Mouse (Mus musculus) T-helper 17 cell (primary cell): ENCODE results near the gene Ovol1.

Experiments
- in situ Hi-C, 2 experiments: fragments of 300-600 bp; cut with MboI, MseI; formaldehyde crosslinking; loops; 1 replicate in 1 of 2; 2 replicates in 1 of 2; pipeline ENCODE4 v1.15.1; 2025; ENCODE audit warnings: high pct_unique_total_duplicates in 2 of 2

Ovol1 gene

GRCm38 (mm10) chr19:5529325-5530137, 30.9 kb downstream of the Ovol1 start:
- in situ Hi-C loops, result loop anchor here (5.0 kb wide), 2 partner anchors 38 to 43 kb away; partner anchors contain the start of gene Ap5b1 (in 1 of the 2)

GRCm38 (mm10) chr19:5525204-5525603, 35.2 kb downstream of the Ovol1 start:
- in situ Hi-C loops, result no loop called here

- in situ Hi-C loops, result no loop called here
These were observed 41.7 kb downstream of the Ovol1 start for GRCm38 (mm10) chr19:5518721-5519120.

GRCm38 (mm10) chr19:5516906-5517505, 43.4 kb downstream of the Ovol1 start:
- in situ Hi-C loops, result no loop called here

- in situ Hi-C loops, result no loop called here
These were observed 44.3 kb downstream of the Ovol1 start for GRCm38 (mm10) chr19:5515840-5516777.

- in situ Hi-C loops, result no loop called here
These were observed 47.5 kb downstream of the Ovol1 start for GRCm38 (mm10) chr19:5513005-5513349.

- in situ Hi-C loops, result no loop called here
These were observed 48.1 kb downstream of the Ovol1 start for GRCm38 (mm10) chr19:5512091-5513004.

- in situ Hi-C loops, result no loop called here
These were observed 49.3 kb downstream of the Ovol1 start for GRCm38 (mm10) chr19:5511074-5511632.

- in situ Hi-C loops, result no loop called here
These were observed 50.1 kb downstream of the Ovol1 start, which contains the start of gene Snx32 for GRCm38 (mm10) chr19:5510031-5511026. TSS of gene Snx32 (minus strand) at chr19:5510538.

GRCm38 (mm10) chr19:5503687-5504086, 56.8 kb downstream of the Ovol1 start, which contains the start of gene 1700020D05Rik:
TSS of gene 1700020D05Rik (minus strand) at chr19:5503787.
- in situ Hi-C loops, result no loop called here

GRCm38 (mm10) chr19:5500330-5500875, 60.0 kb downstream of the Ovol1 start:
- in situ Hi-C loops, result no loop called here
